Mouse (Mus musculus): Measurements from ENCODE around the gene Il6.

DNA sequence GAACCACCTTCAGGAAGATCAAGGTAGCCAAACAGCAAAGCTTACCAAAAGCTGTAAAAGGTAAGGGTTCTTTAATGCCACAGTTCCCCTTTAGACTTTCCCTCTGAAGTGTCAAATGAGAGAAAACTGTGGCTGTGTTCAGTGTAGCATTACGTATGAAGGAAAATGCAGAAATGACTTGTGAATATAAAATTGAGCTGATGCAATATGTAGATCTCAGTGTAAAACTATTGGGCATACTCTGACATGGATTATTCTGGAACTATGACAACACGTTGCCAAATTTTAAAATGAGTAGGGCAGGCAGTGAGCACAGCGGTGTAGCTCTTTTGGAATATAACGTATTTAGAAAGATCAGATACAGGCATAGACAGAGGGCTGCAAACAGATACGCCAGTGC lies 40.1 kb upstream of the Il6 start:
- TF ChIP-seq CTCF (IDR thresholded peaks at IDR 0.05) (no peak), POLR2A (IDR thresholded peaks at IDR 0.05; ENCODE audit: insufficient read depth, low read depth, low read length) (no peak), EP300 (IDR thresholded peaks at IDR 0.05; ENCODE audit: insufficient read depth, low read depth, low read length) (no peak)
